In genomic region chr3:146197785-146198184, GRCm38 (mm10) we compare ENCODE assay signal across 20 mouse cellular contexts. TPM values are rescaled to one million over a fixed set of nuclear protein-coding genes. Genes with fewer than 3 reads are reported as not detected.
"Had no signal": no experiment of that assay in that cellular context is flagged by ENCODE, and none has a peak within 500 bp of the region (broad histone marks: within the 10 kb centered on the region; RNA-seq: fewer than 3 reads in every experiment).

No protein-coding gene starts in this region.

- H3K4me1 ChIP-seq: midbrain, embryonic 12.5 days; stomach, embryonic 15.5 days had no signal

- H3K27ac ChIP-seq: left cerebral cortex, adult 2 months; liver, embryonic 13.5 days; midbrain, embryonic 12.5 days; midbrain, embryonic 15.5 days; neural tube, embryonic 15.5 days; stomach, embryonic 15.5 days had no signal

- H3K4me2 ChIP-seq: liver, embryonic 13.5 days; midbrain, embryonic 12.5 days; midbrain, embryonic 15.5 days; neural tube, embryonic 15.5 days; stomach, embryonic 15.5 days had no signal

- H3K4me3 ChIP-seq: left cerebral cortex, adult 2 months; liver, embryonic 13.5 days; midbrain, embryonic 12.5 days; midbrain, embryonic 15.5 days; neural tube, embryonic 12.5 days; neural tube, embryonic 15.5 days; stomach, embryonic 15.5 days had no signal

- H3K27me3 ChIP-seq: liver, embryonic 13.5 days; midbrain, embryonic 12.5 days; midbrain, embryonic 15.5 days; neural tube, embryonic 12.5 days; stomach, embryonic 15.5 days had no signal

- DNase-seq: layer of hippocampus, postnatal 36 days; liver, embryonic 13.5 days; lung, adult 2 months; lung, postnatal 14 days; lung, postnatal 4 days; right cerebral cortex, adult 18-20 months; right cerebral cortex, postnatal 14 days; right cerebral cortex, postnatal 4 days; spleen, adult 18-20 months; thymus, postnatal 25 days had no signal

- H3K9me3 ChIP-seq: liver, embryonic 13.5 days; midbrain, embryonic 12.5 days; midbrain, embryonic 15.5 days; neural tube, embryonic 12.5 days; neural tube, embryonic 15.5 days; stomach, embryonic 15.5 days had no signal

- H3K9ac ChIP-seq: liver, embryonic 13.5 days; midbrain, embryonic 12.5 days; midbrain, embryonic 15.5 days; neural tube, embryonic 12.5 days; neural tube, embryonic 15.5 days; stomach, embryonic 15.5 days had no signal

- H3K36me3 ChIP-seq: liver, embryonic 13.5 days; midbrain, embryonic 12.5 days; midbrain, embryonic 15.5 days; neural tube, embryonic 12.5 days; neural tube, embryonic 15.5 days; stomach, embryonic 15.5 days had no signal

RNA-seq across cellular contexts. Expression of gene Lpar3, which starts 23.0 kb away (rescaled TPM):
- total RNA-seq: megakaryocyte progenitor cell, adult 5-6 weeks; megakaryocyte-erythroid progenitor cell, adult 5-6 weeks had no signal

RNA-seq across cellular contexts. Expression of gene Mcoln2, which starts 48.2 kb away (rescaled TPM):
- total RNA-seq: layer of hippocampus, postnatal 10 days; layer of hippocampus, postnatal 36 days; left cerebral cortex, adult 2 months; left cerebral cortex, postnatal 36 days had no signal
